ENCODE assay signal across 9 mouse cellular contexts in the genomic region with DNA sequence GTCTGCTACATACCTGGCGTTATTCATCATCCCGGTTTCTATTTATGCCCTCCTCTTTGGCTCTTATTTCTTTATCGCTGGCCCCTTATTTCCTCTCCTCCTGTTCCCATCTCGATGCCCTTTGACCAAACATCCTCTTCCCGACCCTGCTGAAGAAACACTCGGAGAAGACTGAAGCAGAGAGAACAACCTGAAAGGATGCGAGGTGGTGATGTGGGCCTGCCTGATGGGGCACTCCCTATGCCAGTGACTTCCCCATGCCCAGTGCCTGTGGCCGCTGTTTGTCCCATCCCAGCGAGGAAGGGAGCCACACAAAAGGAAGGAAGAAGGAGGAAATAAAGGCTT.
DNase-seq lines count a peak whose midpoint lies in the region; ATAC-seq lines count a peak whose summit lies in the region.
"Had no signal": no experiment of that assay in that cellular context is flagged by ENCODE, and none has a peak within 500 bp of the region (broad histone marks: within the 10 kb centered on the region; RNA-seq: fewer than 3 reads in every experiment).

No protein-coding gene starts in this region.

- no peaks in the 10 kb centered on the region for H3K36me3 ChIP-seq in forebrain, embryonic 12.5 days (replicated peaks)
- H3K36me3 ChIP-seq in forebrain, embryonic 16.5 days (ENCODE audit: control insufficient read depth, insufficient read depth): no peaks in the 10 kb centered on the region
- H3K36me3 ChIP-seq in midbrain, embryonic 10.5 days: no peaks in the 10 kb centered on the region
- no peaks in the 10 kb centered on the region for H3K36me3 ChIP-seq in midbrain, embryonic 15.5 days (replicated peaks)
- no peaks in the 10 kb centered on the region for H3K36me3 ChIP-seq in intestine, embryonic 16.5 days (ENCODE audit: control insufficient read depth, insufficient read depth, low read length)
- H3K36me3 ChIP-seq in neural tube, embryonic 13.5 days: no peaks in the 10 kb centered on the region

- H3K9me3 ChIP-seq in forebrain, embryonic 12.5 days: no peaks in the 10 kb centered on the region
- H3K9me3 ChIP-seq in forebrain, embryonic 16.5 days (ENCODE audit: control insufficient read depth, low read length): no peaks in the 10 kb centered on the region
- no peaks in the 10 kb centered on the region for H3K9me3 ChIP-seq in midbrain, embryonic 10.5 days (replicated peaks)
- H3K9me3 ChIP-seq in midbrain, embryonic 15.5 days: no peaks in the 10 kb centered on the region
- H3K9me3 ChIP-seq in intestine, embryonic 16.5 days (ENCODE audit: control insufficient read depth, low read length): no peaks in the 10 kb centered on the region
- H3K9me3 ChIP-seq in neural tube, embryonic 13.5 days: no peaks in the 10 kb centered on the region

- H3K4me3 ChIP-seq in forebrain, embryonic 12.5 days (replicated peaks): no peak overlapping the region
- H3K4me3 ChIP-seq in forebrain, embryonic 16.5 days (replicated peaks; ENCODE audit: low read length): no peak overlapping the region
- H3K4me3 ChIP-seq in midbrain, embryonic 10.5 days: peak overlapping the region; percentile 41; the same call in 1 of the 2 replicates
- no peak overlapping the region for H3K4me3 ChIP-seq in midbrain, embryonic 15.5 days
- H3K4me3 ChIP-seq in intestine, embryonic 16.5 days (ENCODE audit: low read length): no peak overlapping the region
- H3K4me3 ChIP-seq in neural tube, embryonic 13.5 days: no peak overlapping the region

- WGBS in forebrain, embryonic 12.5 days: 22% methylated on average over 9 of the region's 9 CpGs
- WGBS in forebrain, embryonic 16.5 days: 30% methylated on average over 9 of the region's 9 CpGs
- WGBS in midbrain, embryonic 10.5 days: 28% methylated on average over 9 of the region's 9 CpGs
- 32% methylated on average over 9 of the region's 9 CpGs for WGBS in midbrain, embryonic 15.5 days
- WGBS in intestine, embryonic 16.5 days: 39% methylated on average over 9 of the region's 9 CpGs
- 19% methylated on average over 9 of the region's 9 CpGs for WGBS in neural tube, embryonic 13.5 days

- peak overlapping the region; percentile 75 for H3K27ac ChIP-seq in forebrain, embryonic 12.5 days
- no peak overlapping the region for H3K27ac ChIP-seq in forebrain, embryonic 16.5 days (ENCODE audit: low read length)
- H3K27ac ChIP-seq in midbrain, embryonic 10.5 days (replicated peaks): peak overlapping the region; percentile 93
- H3K27ac ChIP-seq in midbrain, embryonic 15.5 days: no peak overlapping the region
- H3K27ac ChIP-seq in intestine, embryonic 16.5 days (ENCODE audit: low read length): peak overlapping the region; percentile 66; the same call in 1 of the 2 replicates
- H3K27ac ChIP-seq in neural tube, embryonic 13.5 days (replicated peaks): peak overlapping the region; percentile 68

- H3K27me3 ChIP-seq in forebrain, embryonic 12.5 days: no peaks in the 10 kb centered on the region
- H3K27me3 ChIP-seq in forebrain, embryonic 16.5 days (replicated peaks; ENCODE audit: control insufficient read depth, insufficient read depth, low read length): no peaks in the 10 kb centered on the region
- H3K27me3 ChIP-seq in midbrain, embryonic 10.5 days (ENCODE audit: low read depth, poor library complexity, severe bottlenecking): no peaks in the 10 kb centered on the region
- H3K27me3 ChIP-seq in midbrain, embryonic 15.5 days (replicated peaks): no peaks in the 10 kb centered on the region
- no peaks in the 10 kb centered on the region for H3K27me3 ChIP-seq in intestine, embryonic 16.5 days (replicated peaks; ENCODE audit: control insufficient read depth, insufficient read depth, low read length)
- no peaks in the 10 kb centered on the region for H3K27me3 ChIP-seq in neural tube, embryonic 13.5 days

- peaks cover 34% of the 10 kb centered on the region for H3K4me1 ChIP-seq in forebrain, embryonic 12.5 days
- peaks cover 11% of the 10 kb centered on the region for H3K4me1 ChIP-seq in forebrain, embryonic 16.5 days (replicated peaks; ENCODE audit: control insufficient read depth, insufficient read depth, low read length)
- peaks cover 40% of the 10 kb centered on the region for H3K4me1 ChIP-seq in midbrain, embryonic 10.5 days
- peaks cover 18% of the 10 kb centered on the region; the same call in 1 of the 2 replicates for H3K4me1 ChIP-seq in midbrain, embryonic 15.5 days
- H3K4me1 ChIP-seq in intestine, embryonic 16.5 days (ENCODE audit: control insufficient read depth, insufficient read depth, low read length): peaks cover 28% of the 10 kb centered on the region
- peaks cover 27% of the 10 kb centered on the region for H3K4me1 ChIP-seq in neural tube, embryonic 13.5 days (replicated peaks)

- H3K4me2 ChIP-seq in forebrain, embryonic 12.5 days: 0 out of 2 replicates have a peak overlapping the region, but pooled peaks have one; percentile 27
- no peak overlapping the region for H3K4me2 ChIP-seq in forebrain, embryonic 16.5 days (ENCODE audit: low read length)
- no peak overlapping the region for H3K4me2 ChIP-seq in midbrain, embryonic 15.5 days
- H3K4me2 ChIP-seq in intestine, embryonic 16.5 days (ENCODE audit: low read depth, low read length): no peak overlapping the region
- peak overlapping the region; percentile 7; the same call in 1 of the 2 replicates for H3K4me2 ChIP-seq in neural tube, embryonic 13.5 days

- DNase-seq in midbrain, embryonic 10.5 days (ENCODE audit: low spot score): peak; percentile 34
- no peak for DNase-seq in retina, embryonic 14.5 days (ENCODE audit: low spot score)
- no peak for DNase-seq in embryo, embryonic 10 days (ENCODE audit: low spot score)
- DNase-seq: adrenal gland, postnatal 14 days had no signal

- ATAC-seq in forebrain, embryonic 12.5 days (ENCODE audit: low FRiP score): no peak
- ATAC-seq in forebrain, embryonic 16.5 days: no peak
- ATAC-seq in midbrain, embryonic 15.5 days (replicated peaks): no peak
- ATAC-seq in intestine, embryonic 16.5 days: no peak
- ATAC-seq in neural tube, embryonic 13.5 days (ENCODE audit: low read depth): no peak

- H3K9ac ChIP-seq in forebrain, embryonic 12.5 days: no peak overlapping the region
- H3K9ac ChIP-seq in forebrain, embryonic 16.5 days (replicated peaks; ENCODE audit: low read depth, low read length): no peak overlapping the region
- H3K9ac ChIP-seq in midbrain, embryonic 15.5 days: no peak overlapping the region
- H3K9ac ChIP-seq in intestine, embryonic 16.5 days (ENCODE audit: low read depth, low read length): no peak overlapping the region
- H3K9ac ChIP-seq in neural tube, embryonic 13.5 days: peak overlapping the region; percentile 13; the same call in 1 of the 2 replicates

Comparison
In these comparisons a context has a peak if more than half of its experiments do, and no peak if none do; other contexts are left out.
1. H3K27ac ChIP-seq: peak in forebrain, embryonic 12.5 days (single experiment), midbrain, embryonic 10.5 days (single experiment), intestine, embryonic 16.5 days (single experiment) and neural tube, embryonic 13.5 days (single experiment); none in forebrain, embryonic 16.5 days (single experiment) and midbrain, embryonic 15.5 days (single experiment).
2. H3K4me2 ChIP-seq: peak in forebrain, embryonic 12.5 days (single experiment) and neural tube, embryonic 13.5 days (single experiment); none in forebrain, embryonic 16.5 days (single experiment), midbrain, embryonic 15.5 days (single experiment) and intestine, embryonic 16.5 days (single experiment).